Mouse (Mus musculus) cortical plate, adult 2 months (tissue): ENCODE measurements around the gene Cst12.

Source experiments
- CTCF ChIP-seq: fragments of 200-500 bp; IDR thresholded peaks from 2 replicates; pipeline ENCODE4 v1.5.1; 2011; ENCODE audit warnings: mild to moderate bottlenecking, control low read depth, low read length; ENCODE audit not compliant: insufficient read depth; ENCODE audit errors: extremely low read depth
- POLR2A ChIP-seq: fragments of 200-500 bp; IDR thresholded peaks from 2 replicates; pipeline ENCODE4 v1.6.1; 2011; ENCODE audit warnings: mild to moderate bottlenecking, low read length, control low read depth; ENCODE audit not compliant: insufficient read depth; ENCODE audit errors: extremely low read depth

DNA sequence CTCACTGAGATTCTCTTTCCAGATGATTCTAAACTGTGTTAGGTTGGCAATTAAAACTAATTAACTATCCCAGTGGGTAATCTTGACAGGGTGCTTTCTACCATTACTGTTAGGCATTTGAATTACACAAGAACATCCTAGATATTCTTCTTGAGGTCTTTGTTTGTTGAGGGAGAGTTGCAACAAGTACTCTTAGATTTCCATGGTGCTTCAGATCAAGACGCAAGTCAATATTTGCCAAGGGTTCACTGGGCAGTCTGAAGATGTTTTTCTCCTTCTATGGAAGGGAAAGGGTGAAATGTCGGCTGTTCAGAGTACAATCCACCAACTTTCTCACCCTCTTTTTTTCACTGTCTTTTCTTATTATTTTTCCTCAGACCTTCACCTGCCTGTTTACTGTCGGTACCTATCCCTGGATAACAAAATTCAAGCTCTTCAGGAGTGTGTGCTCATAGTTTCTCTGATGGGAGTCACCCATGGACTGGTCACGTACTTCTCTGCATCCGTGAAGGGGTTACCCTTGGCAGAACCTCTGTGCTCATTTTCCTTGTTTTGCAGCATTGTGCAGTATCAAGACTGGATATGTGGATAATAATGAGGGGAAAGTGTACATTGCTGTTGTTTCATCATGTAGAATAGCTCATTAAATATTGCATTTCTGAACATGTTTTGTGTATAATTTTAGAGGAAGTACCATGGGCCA is 49.1 kb downstream of the Cst12 start:
- TF ChIP-seq POLR2A (no peak), CTCF (no peak)
